Mouse (Mus musculus) frontal cortex, adult 2 months (tissue): Measurements from ENCODE around the gene Rad51b. TPM values are rescaled to one million over a fixed set of nuclear protein-coding genes. Genes with fewer than 3 reads are reported as not detected.

Source experiments
- DNase-seq, 2 experiments: peaks; one replicate each; pipeline ENCODE4 v3.0.0; 2022; ENCODE audit warnings: low spot score in 1 of 2; ENCODE audit errors: extremely low spot score in 1 of 2
- polyA plus RNA-seq: library from polyadenylated mRNA; depleted of rRNA; stranded (reverse); fragments of >200 nt; gene quantifications from 2 replicates; pipeline ENCODE4 v1.2.3, GENCODE M21; 2012

Rad51b gene
- polyA plus RNA-seq, 1 experiment: 0.14 TPM

GRCm38 (mm10) chr12:79553056-79553455 lies 256.0 kb downstream of the Rad51b start:
- DNase-seq: no peak

- no peak for DNase-seq
Measured at GRCm38 (mm10) chr12:79557904-79558303, 260.8 kb downstream of the Rad51b start.

GRCm38 (mm10) chr12:79558711-79559110 lies 261.6 kb downstream of the Rad51b start:
- no peak for DNase-seq

- DNase-seq: no peak
Measured at GRCm38 (mm10) chr12:79559410-79560015, 262.4 kb downstream of the Rad51b start.

- DNase-seq: no peak
Measured at GRCm38 (mm10) chr12:79560084-79560699, 263.1 kb downstream of the Rad51b start.

GRCm38 (mm10) chr12:79560893-79561292 lies 263.8 kb downstream of the Rad51b start:
- DNase-seq: no peak

- DNase-seq: no peak
Measured at GRCm38 (mm10) chr12:79574159-79575040, 277.3 kb downstream of the Rad51b start.

- DNase-seq: no peak
Measured at GRCm38 (mm10) chr12:79575041-79575541, 278.0 kb downstream of the Rad51b start.

GRCm38 (mm10) chr12:79577525-79577924 lies 280.4 kb downstream of the Rad51b start:
- DNase-seq: no peak

GRCm38 (mm10) chr12:79579018-79579585 lies 282.0 kb downstream of the Rad51b start:
- no peak for DNase-seq

- no peak for DNase-seq
Measured at GRCm38 (mm10) chr12:79579837-79580236, 282.8 kb downstream of the Rad51b start.

GRCm38 (mm10) chr12:79584556-79585307 lies 287.6 kb downstream of the Rad51b start:
- no peak for DNase-seq

GRCm38 (mm10) chr12:79585336-79585735 lies 288.3 kb downstream of the Rad51b start:
- no peak for DNase-seq

- DNase-seq: no peak
Measured at GRCm38 (mm10) chr12:79588831-79589230, 291.7 kb downstream of the Rad51b start.

GRCm38 (mm10) chr12:79592206-79592605 lies 295.1 kb downstream of the Rad51b start:
- no peak for DNase-seq

GRCm38 (mm10) chr12:79596842-79597241 lies 299.8 kb downstream of the Rad51b start:
- DNase-seq: no peak

GRCm38 (mm10) chr12:79597351-79597750 lies 300.3 kb downstream of the Rad51b start:
- no peak for DNase-seq

GRCm38 (mm10) chr12:79597786-79598185 lies 300.7 kb downstream of the Rad51b start:
- no peak for DNase-seq

GRCm38 (mm10) chr12:79598496-79598895 lies 301.4 kb downstream of the Rad51b start:
- DNase-seq: no peak

- DNase-seq: no peak
Measured at GRCm38 (mm10) chr12:79598901-79599300, 301.8 kb downstream of the Rad51b start.
